Mouse (Mus musculus) forebrain, embryonic 13.5 days (tissue): ENCODE results near the gene Pear1. TPM values are rescaled to one million over a fixed set of nuclear protein-coding genes. Genes with fewer than 3 reads are reported as not detected.
"Not testable (repeated sequence)": the region's sequence is repeated elsewhere in the genome, so short reads cannot be mapped to it uniquely, and the experiment has no call there.

Source experiments
- ATAC-seq: fragments of 200-750 bp; cut with Nextera tagmentation; 2 replicates; pipeline ENCODE4 v1.8.0; 2017
- H3K27ac ChIP-seq: fragments of 300-500 bp; sonication (generic); 2 replicates; pipeline ENCODE4 v1.5.1; 2015; ENCODE audit warnings: inconsistent platforms, mild to moderate bottlenecking, moderate library complexity
- H3K27me3 ChIP-seq: fragments of 300-500 bp; sonication (generic); 2 replicates; pipeline ENCODE4 v1.6.1; 2015; ENCODE audit warnings: mild to moderate bottlenecking, inconsistent platforms
- H3K36me3 ChIP-seq: fragments of 300-500 bp; sonication (generic); 2 replicates; pipeline ENCODE4 v1.6.1; 2015; ENCODE audit warnings: mild to moderate bottlenecking, inconsistent platforms; ENCODE audit not compliant: poor library complexity, severe bottlenecking
- H3K4me1 ChIP-seq: fragments of 300-500 bp; sonication (generic); 2 replicates; pipeline ENCODE4 v1.6.1; 2015; ENCODE audit warnings: inconsistent platforms
- H3K4me2 ChIP-seq: fragments of 300-500 bp; sonication (generic); 2 replicates; pipeline ENCODE4 v1.6.1; 2015; ENCODE audit warnings: inconsistent platforms, mild to moderate bottlenecking, moderate library complexity
- H3K4me3 ChIP-seq: fragments of 300-500 bp; sonication (generic); 2 replicates; pipeline ENCODE4 v1.5.1; 2015; ENCODE audit warnings: mild to moderate bottlenecking, inconsistent platforms
- H3K9ac ChIP-seq: fragments of 300-500 bp; sonication (generic); 2 replicates; pipeline ENCODE4 v1.6.1; 2015; ENCODE audit warnings: mild to moderate bottlenecking, inconsistent platforms
- H3K9me3 ChIP-seq: fragments of 300-500 bp; sonication (generic); replicated peaks from 2 replicates; pipeline ENCODE4 v1.6.1; 2016; ENCODE audit warnings: inconsistent platforms
- WGBS: fragments of 180-500 bp; shearing (Covaris S2); methylation state at CpG from one replicate; pipeline ENCODE4 v1.1.7; 2015; 5-methylcytosine and 5-hydroxymethylcytosine counted together
- polyA plus RNA-seq: library from polyadenylated mRNA; unstranded; fragments of >200 nt; fragmentation: Nextera tagmentation; extraction: Ambion mirVana; gene quantifications from 2 replicates; pipeline ENCODE4 v1.2.1, GENCODE M21; 2015

Gene Pear1
- 4.7 and 4.8 TPM in 2 replicates for polyA plus RNA-seq

GRCm38 (mm10) chr3:87824206-87824605 lies at the start of gene Pear1:
Gene Pear1, minus strand, starts transcription at chr3:87824306.
- H3K27me3 ChIP-seq, H3K4me3 ChIP-seq, H3K4me1 ChIP-seq, H3K27ac ChIP-seq, H3K4me2 ChIP-seq, ATAC-seq, H3K36me3 ChIP-seq, H3K9ac ChIP-seq, H3K9me3 ChIP-seq: not testable (repeated sequence)
- WGBS: 71% methylated on average over 1 of the region's 1 CpGs

GRCm38 (mm10) chr3:87864111-87864510 lies 40.0 kb upstream of the Pear1 start:
- H3K9me3 ChIP-seq, H3K4me3 ChIP-seq, H3K4me1 ChIP-seq, ATAC-seq, H3K4me2 ChIP-seq, H3K9ac ChIP-seq, H3K27me3 ChIP-seq, H3K27ac ChIP-seq: not testable (repeated sequence)
- peaks cover 89% of the 10 kb centered on the region for H3K36me3 ChIP-seq
- WGBS: 93% methylated on average over 4 of the region's 4 CpGs

- H3K4me2 ChIP-seq: no peak overlapping the region
- WGBS: 30% methylated on average over 3 of the region's 3 CpGs
- no peaks in the 10 kb centered on the region for H3K27me3 ChIP-seq
- H3K4me3 ChIP-seq: no peak overlapping the region
- no peak overlapping the region for H3K27ac ChIP-seq
- ATAC-seq: peak; percentile 67
- peaks cover 80% of the 10 kb centered on the region for H3K36me3 ChIP-seq
- no peaks in the 10 kb centered on the region for H3K9me3 ChIP-seq
- peaks cover 7% of the 10 kb centered on the region for H3K4me1 ChIP-seq
- H3K9ac ChIP-seq: no peak overlapping the region
Measured at GRCm38 (mm10) chr3:87859813-87860212, 35.7 kb upstream of the Pear1 start.

- Histone ChIP-seq H3K4me3 (no peak overlapping the region), H3K27ac (no peak overlapping the region), H3K9me3 (no peaks in the 10 kb centered on the region), H3K36me3 (peaks cover 63% of the 10 kb centered on the region), H3K9ac (no peak overlapping the region), H3K4me1 (peaks cover 13% of the 10 kb centered on the region), H3K4me2 (no peak overlapping the region), H3K27me3 (no peaks in the 10 kb centered on the region)
- no peak for ATAC-seq
- 92% methylated on average over 8 of the region's 8 CpGs for WGBS
Measured at GRCm38 (mm10) chr3:87857666-87858065, 33.6 kb upstream of the Pear1 start.

GRCm38 (mm10) chr3:87855936-87856335 lies 31.8 kb upstream of the Pear1 start:
- Histone ChIP-seq H3K36me3 (peaks cover 47% of the 10 kb centered on the region), H3K4me3 (no peak overlapping the region), H3K4me1 (peaks cover 13% of the 10 kb centered on the region)

GRCm38 (mm10) chr3:87854795-87855568 lies 30.9 kb upstream of the Pear1 start:
- ATAC-seq: no peak
- H3K27me3 ChIP-seq: no peaks in the 10 kb centered on the region
- no peak overlapping the region for H3K4me2 ChIP-seq
- peaks cover 41% of the 10 kb centered on the region for H3K36me3 ChIP-seq
- 80% methylated on average over 7 of the region's 7 CpGs for WGBS
- H3K9me3 ChIP-seq: no peaks in the 10 kb centered on the region
- H3K4me3 ChIP-seq: no peak overlapping the region
- peaks cover 13% of the 10 kb centered on the region for H3K4me1 ChIP-seq
- H3K9ac ChIP-seq: no peak overlapping the region
- no peak overlapping the region; the same call in 1 of the 2 replicates for H3K27ac ChIP-seq

More at GRCm38 (mm10) chr3:87855936-87856335, 31.8 kb upstream of the Pear1 start:
- no peak overlapping the region for H3K4me2 ChIP-seq
- no peak overlapping the region for H3K27ac ChIP-seq
- H3K9ac ChIP-seq: no peak overlapping the region
- H3K27me3 ChIP-seq: no peaks in the 10 kb centered on the region
- H3K9me3 ChIP-seq: no peaks in the 10 kb centered on the region
- no peak for ATAC-seq
- WGBS: 91% methylated on average over 8 of the region's 8 CpGs

- no peak for ATAC-seq
- H3K9me3 ChIP-seq: no peaks in the 10 kb centered on the region
- H3K27ac ChIP-seq: no peak overlapping the region
- 0 out of 2 replicates have a peak, but pooled peaks cover 2% of the 10 kb centered on the region for H3K4me1 ChIP-seq
- WGBS: 83% methylated on average over 14 of the region's 14 CpGs
- no peak overlapping the region for H3K4me3 ChIP-seq
- H3K36me3 ChIP-seq: no peaks in the 10 kb centered on the region
- H3K27me3 ChIP-seq: 0 out of 2 replicates have a peak, but pooled peaks cover 3% of the 10 kb centered on the region
- H3K4me2 ChIP-seq: no peak overlapping the region
- H3K9ac ChIP-seq: no peak overlapping the region
Measured at GRCm38 (mm10) chr3:87849117-87849516, 25.0 kb upstream of the Pear1 start.

- WGBS: 68% methylated on average over 5 of the region's 5 CpGs
- H3K27ac ChIP-seq: no peak overlapping the region
Measured at GRCm38 (mm10) chr3:87847680-87848079, 23.6 kb upstream of the Pear1 start.

GRCm38 (mm10) chr3:87846650-87847110 lies 22.6 kb upstream of the Pear1 start, which contains the start of gene Sh2d2a:
Gene Sh2d2a, plus strand, starts transcription at chr3:87846755.
- H3K4me3 ChIP-seq: no peak within 1 kb of the TSS
- no peak within 1 kb of the TSS for H3K9ac ChIP-seq
- H3K27me3 ChIP-seq: 0 out of 2 replicates have a peak, but pooled peaks cover 3% of the 10 kb centered on the region
- no peak for ATAC-seq
- no peaks in the 10 kb centered on the region for H3K9me3 ChIP-seq
- H3K4me2 ChIP-seq: no peak within 1 kb of the TSS
- WGBS: 82% methylated on average over 7 of the region's 7 CpGs
- H3K4me1 ChIP-seq: no peaks in the 10 kb centered on the region
- no peak within 1 kb of the TSS for H3K27ac ChIP-seq
- no peaks in the 10 kb centered on the region for H3K36me3 ChIP-seq

More at GRCm38 (mm10) chr3:87847680-87848079, 23.6 kb upstream of the Pear1 start:
- Histone ChIP-seq H3K9ac (no peak overlapping the region), H3K9me3 (no peaks in the 10 kb centered on the region), H3K36me3 (no peaks in the 10 kb centered on the region), H3K4me1 (no peaks in the 10 kb centered on the region), H3K27me3 (0 out of 2 replicates have a peak, but pooled peaks cover 3% of the 10 kb centered on the region), H3K4me2 (no peak overlapping the region), H3K4me3 (no peak overlapping the region)
- no peak for ATAC-seq

GRCm38 (mm10) chr3:87846186-87846585 lies 22.1 kb upstream of the Pear1 start:
- Histone ChIP-seq H3K9ac (no peak overlapping the region), H3K27ac (no peak overlapping the region), H3K4me2 (no peak overlapping the region), H3K9me3 (no peaks in the 10 kb centered on the region), H3K4me3 (no peak overlapping the region), H3K27me3 (0 out of 2 replicates have a peak, but pooled peaks cover 3% of the 10 kb centered on the region), H3K36me3 (no peaks in the 10 kb centered on the region), H3K4me1 (no peaks in the 10 kb centered on the region)
- 74% methylated on average over 4 of the region's 4 CpGs for WGBS
- no peak for ATAC-seq

- H3K27ac ChIP-seq: no peak overlapping the region
Measured at GRCm38 (mm10) chr3:87844981-87845380, 20.9 kb upstream of the Pear1 start.

GRCm38 (mm10) chr3:87840858-87841257 lies 16.8 kb upstream of the Pear1 start:
- Histone ChIP-seq H3K4me3 (no peak overlapping the region), H3K4me1 (no peaks in the 10 kb centered on the region), H3K9me3 (no peaks in the 10 kb centered on the region), H3K27ac (no peak overlapping the region), H3K9ac (no peak overlapping the region), H3K4me2 (no peak overlapping the region), H3K36me3 (no peaks in the 10 kb centered on the region), H3K27me3 (no peaks in the 10 kb centered on the region)
- ATAC-seq: no peak

More at GRCm38 (mm10) chr3:87844981-87845380, 20.9 kb upstream of the Pear1 start:
- 0 out of 2 replicates have a peak, but pooled peaks cover 3% of the 10 kb centered on the region for H3K27me3 ChIP-seq
- H3K4me2 ChIP-seq: no peak overlapping the region
- no peak overlapping the region for H3K9ac ChIP-seq
- H3K36me3 ChIP-seq: no peaks in the 10 kb centered on the region
- H3K4me3 ChIP-seq: no peak overlapping the region
- H3K4me1 ChIP-seq: no peaks in the 10 kb centered on the region
- 87% methylated on average over 4 of the region's 4 CpGs for WGBS
- ATAC-seq: no peak
- H3K9me3 ChIP-seq: no peaks in the 10 kb centered on the region
